Mouse (Mus musculus) adrenal gland, postnatal 14 days (tissue): ENCODE measurements around the gene Hes2. TPM values are rescaled to one million over a fixed set of nuclear protein-coding genes. Genes with fewer than 3 reads are reported as not detected.

Source experiments
- DNase-seq: peaks from one replicate; pipeline ENCODE4 v3.0.0; 2021; ENCODE audit warnings: mixed read lengths
- long read RNA-seq, 2 experiments: library from polyadenylated mRNA; stranded (forward); transcript quantifications; one replicate each; pipeline ENCODE4 v2.0.0; 2021
- total RNA-seq: library from RNA; stranded (reverse); gene quantifications from 2 replicates; pipeline ENCODE4 v1.2.3, GENCODE M21; 2021

Hes2 gene
- not detected in 2 replicates for total RNA-seq
- long read RNA-seq, experiment 1, result 0 reads
- long read RNA-seq, experiment 2, result 0 reads

GRCm38 (mm10) chr4:152158585-152159284 lies at the start of gene Hes2:
Gene Hes2 (plus strand): TSS chr4:152158867.
- peak; percentile 47 for DNase-seq

- DNase-seq, result no peak
Measured at GRCm38 (mm10) chr4:152109509-152109908, 49.2 kb upstream of the Hes2 start.

- DNase-seq, result no peak
Measured at GRCm38 (mm10) chr4:152110689-152111088, 48.0 kb upstream of the Hes2 start.

GRCm38 (mm10) chr4:152112329-152112728 lies 46.3 kb upstream of the Hes2 start:
- no peak for DNase-seq

- DNase-seq, result no peak
Measured at GRCm38 (mm10) chr4:152114080-152114479, 44.6 kb upstream of the Hes2 start.

- no peak for DNase-seq
Measured at GRCm38 (mm10) chr4:152115921-152116612, 42.6 kb upstream of the Hes2 start, which contains the start of gene Tnfrsf25. Gene Tnfrsf25 (plus strand): TSS chr4:152115934.

- DNase-seq, result no peak
Measured at GRCm38 (mm10) chr4:152117538-152117937, 41.1 kb upstream of the Hes2 start.

GRCm38 (mm10) chr4:152119396-152120292 lies 39.0 kb upstream of the Hes2 start:
- peak; percentile 79 for DNase-seq

- no peak for DNase-seq
Measured at GRCm38 (mm10) chr4:152120311-152121182, 38.1 kb upstream of the Hes2 start.

GRCm38 (mm10) chr4:152121183-152121505 lies 37.5 kb upstream of the Hes2 start:
- no peak for DNase-seq

GRCm38 (mm10) chr4:152124361-152124961 lies 34.2 kb upstream of the Hes2 start:
- no peak for DNase-seq

GRCm38 (mm10) chr4:152125161-152126025 lies 33.3 kb upstream of the Hes2 start:
- peak; percentile 78 for DNase-seq

- DNase-seq, result no peak
Measured at GRCm38 (mm10) chr4:152126026-152126920, 32.4 kb upstream of the Hes2 start.

- no peak for DNase-seq
Measured at GRCm38 (mm10) chr4:152127884-152128283, 30.8 kb upstream of the Hes2 start.

GRCm38 (mm10) chr4:152128784-152129183 lies 29.9 kb upstream of the Hes2 start:
- DNase-seq, result no peak

- DNase-seq, result no peak
Measured at GRCm38 (mm10) chr4:152129395-152129930, 29.2 kb upstream of the Hes2 start.

GRCm38 (mm10) chr4:152130771-152131653 lies 27.7 kb upstream of the Hes2 start:
- DNase-seq, result peak; percentile 78
